In genomic region chr5:122294219-122294735, GRCm38 (mm10) we compare ENCODE assay signal across 17 mouse cellular contexts. TPM values are rescaled to one million over a fixed set of nuclear protein-coding genes. Genes with fewer than 3 reads are reported as not detected.
DNase-seq lines count a peak whose midpoint lies in the region; ATAC-seq and TF ChIP-seq lines count a peak whose summit lies in the region.
"Had no signal": no experiment of that assay in that cellular context is flagged by ENCODE, and none has a peak within 500 bp of the region (broad histone marks: within the 10 kb centered on the region; RNA-seq: fewer than 3 reads in every experiment).

No protein-coding gene starts in this region.

- 0 out of 2 replicates have a peak, but pooled peaks cover 7% of the 10 kb centered on the region for H3K9me3 ChIP-seq in forebrain, embryonic 12.5 days
- no peaks in the 10 kb centered on the region for H3K9me3 ChIP-seq in forebrain, postnatal 0 days (ENCODE audit: low read length)
- H3K9me3 ChIP-seq in liver, postnatal 0 days (ENCODE audit: low read length) = no peaks in the 10 kb centered on the region
- no peaks in the 10 kb centered on the region for H3K9me3 ChIP-seq in liver, embryonic 12.5 days (replicated peaks)
- H3K9me3 ChIP-seq in hindbrain, postnatal 0 days (ENCODE audit: low read length) = no peaks in the 10 kb centered on the region
- H3K9me3 ChIP-seq in intestine, postnatal 0 days (ENCODE audit: control insufficient read depth) = no peaks in the 10 kb centered on the region
- H3K9me3 ChIP-seq: G1E; limb, embryonic 15.5 days; megakaryocyte, embryonic 14.5 days had no signal

- H3K4me2 ChIP-seq in forebrain, embryonic 12.5 days = no peak overlapping the region
- no peak overlapping the region for H3K4me2 ChIP-seq in forebrain, postnatal 0 days (ENCODE audit: low read depth)
- no peak overlapping the region for H3K4me2 ChIP-seq in liver, postnatal 0 days (ENCODE audit: low read depth, low read length)
- no peak overlapping the region for H3K4me2 ChIP-seq in liver, embryonic 12.5 days
- no peak overlapping the region for H3K4me2 ChIP-seq in hindbrain, postnatal 0 days (ENCODE audit: low read depth, low read length)
- no peak overlapping the region for H3K4me2 ChIP-seq in intestine, postnatal 0 days (replicated peaks; ENCODE audit: low read depth)
- H3K4me2 ChIP-seq: limb, embryonic 15.5 days had no signal

- 50% methylated on average over 3 of the region's 3 CpGs for WGBS in forebrain, embryonic 12.5 days
- 56% methylated on average over 3 of the region's 3 CpGs for WGBS in forebrain, postnatal 0 days
- WGBS in liver, postnatal 0 days (ENCODE audit: insufficient replicate concordance) = 80% methylated on average over 3 of the region's 3 CpGs
- WGBS in liver, embryonic 12.5 days (ENCODE audit: insufficient replicate concordance) = 78% methylated on average over 3 of the region's 3 CpGs
- WGBS in hindbrain, postnatal 0 days = 43% methylated on average over 3 of the region's 3 CpGs
- 87% methylated on average over 3 of the region's 3 CpGs for WGBS in intestine, postnatal 0 days

- peaks cover 36% of the 10 kb centered on the region for H3K4me1 ChIP-seq in forebrain, embryonic 12.5 days
- no peaks in the 10 kb centered on the region for H3K4me1 ChIP-seq in forebrain, postnatal 0 days (ENCODE audit: insufficient read depth)
- H3K4me1 ChIP-seq in liver, postnatal 0 days (ENCODE audit: insufficient read depth) = peaks cover 34% of the 10 kb centered on the region
- peaks cover 47% of the 10 kb centered on the region for H3K4me1 ChIP-seq in liver, embryonic 12.5 days
- H3K4me1 ChIP-seq in hindbrain, postnatal 0 days (ENCODE audit: insufficient read depth, low read length) = peaks cover 9% of the 10 kb centered on the region; the same call in 1 of the 2 replicates
- H3K4me1 ChIP-seq in intestine, postnatal 0 days (replicated peaks; ENCODE audit: control insufficient read depth, insufficient read depth, low read length) = no peaks in the 10 kb centered on the region; the same call in 1 of the 2 replicates

- no peaks in the 10 kb centered on the region for H3K36me3 ChIP-seq in forebrain, embryonic 12.5 days (replicated peaks)
- H3K36me3 ChIP-seq in forebrain, postnatal 0 days (ENCODE audit: insufficient read depth) = no peaks in the 10 kb centered on the region
- no peaks in the 10 kb centered on the region; the same call in 1 of the 2 replicates for H3K36me3 ChIP-seq in liver, postnatal 0 days (replicated peaks; ENCODE audit: insufficient read depth, low read length)
- H3K36me3 ChIP-seq in liver, embryonic 12.5 days = peaks cover 9% of the 10 kb centered on the region
- H3K36me3 ChIP-seq in hindbrain, postnatal 0 days (ENCODE audit: insufficient read depth, low read length) = no peaks in the 10 kb centered on the region
- no peaks in the 10 kb centered on the region for H3K36me3 ChIP-seq in intestine, postnatal 0 days (ENCODE audit: control insufficient read depth, insufficient read depth)
- H3K36me3 ChIP-seq: limb, embryonic 15.5 days had no signal

- no peak for TF ChIP-seq CTCF in forebrain, postnatal 0 days (IDR thresholded peaks at IDR 0.05; ENCODE audit: low read depth)
- no peak for TF ChIP-seq CTCF in liver, postnatal 0 days (IDR thresholded peaks at IDR 0.05; ENCODE audit: low read depth)
- no peak for TF ChIP-seq CTCF in hindbrain, postnatal 0 days (IDR thresholded peaks at IDR 0.05; ENCODE audit: low read depth)
- TF ChIP-seq CTCF in intestine, postnatal 0 days (IDR thresholded peaks at IDR 0.05; ENCODE audit: low read depth) = no peak

- no peak overlapping the region for H3K4me3 ChIP-seq in forebrain, embryonic 12.5 days (replicated peaks)
- no peak overlapping the region for H3K4me3 ChIP-seq in forebrain, postnatal 0 days (ENCODE audit: low read depth, low read length)
- H3K4me3 ChIP-seq in liver, postnatal 0 days (ENCODE audit: low read depth, low read length) = no peak overlapping the region
- no peak overlapping the region for H3K4me3 ChIP-seq in liver, embryonic 12.5 days
- H3K4me3 ChIP-seq in hindbrain, postnatal 0 days (ENCODE audit: low read length) = no peak overlapping the region
- H3K4me3 ChIP-seq in intestine, postnatal 0 days (ENCODE audit: low read depth, low read length) = no peak overlapping the region
- H3K4me3 ChIP-seq: left cerebral cortex, adult 2 months; limb, embryonic 15.5 days; megakaryocyte, embryonic 14.5 days had no signal

- DNase-seq in forebrain, postnatal 0 days = no peak
- DNase-seq in liver, postnatal 0 days = no peak
- DNase-seq in ZHBTc4 (ENCODE audit: low read depth, low spot score) = peak; percentile 82
- DNase-seq in hindbrain, postnatal 0 days (ENCODE audit: low spot score) = no peak
- DNase-seq in right cerebral cortex, adult 18-20 months = no peak
- DNase-seq: cerebellum, adult 2 months; gastrocnemius, postnatal 10 days; kidney, adult 11 months; kidney, postnatal 36 days had no signal

- TF ChIP-seq EP300 in liver, postnatal 0 days (IDR thresholded peaks at IDR 0.05; ENCODE audit: low read depth) = no peak

- no peak for ATAC-seq in forebrain, embryonic 12.5 days (ENCODE audit: low FRiP score)
- no peak for ATAC-seq in forebrain, postnatal 0 days
- no peak for ATAC-seq in liver, postnatal 0 days
- ATAC-seq in liver, embryonic 12.5 days = no peak
- ATAC-seq in hindbrain, postnatal 0 days = no peak
- no peak for ATAC-seq in intestine, postnatal 0 days
- ATAC-seq: activated CD4-positive, CD25-positive, alpha-beta regulatory T cell, adult 4 months had no signal

- H3K9ac ChIP-seq in forebrain, embryonic 12.5 days = no peak overlapping the region
- no peak overlapping the region for H3K9ac ChIP-seq in forebrain, postnatal 0 days
- no peak overlapping the region for H3K9ac ChIP-seq in liver, postnatal 0 days (replicated peaks)
- no peak overlapping the region for H3K9ac ChIP-seq in liver, embryonic 12.5 days
- H3K9ac ChIP-seq in hindbrain, postnatal 0 days (replicated peaks; ENCODE audit: low read length) = peak overlapping the region; percentile 35; the same call in 1 of the 2 replicates
- no peak overlapping the region for H3K9ac ChIP-seq in intestine, postnatal 0 days (ENCODE audit: low read depth, low read length)
- H3K9ac ChIP-seq: limb, embryonic 15.5 days had no signal

- peak overlapping the region; percentile 62 for H3K27ac ChIP-seq in forebrain, embryonic 12.5 days
- H3K27ac ChIP-seq in forebrain, postnatal 0 days (ENCODE audit: low read depth, low read length) = no peak overlapping the region
- peak overlapping the region; percentile 90 for H3K27ac ChIP-seq in liver, postnatal 0 days (ENCODE audit: low read depth)
- H3K27ac ChIP-seq in liver, embryonic 12.5 days = no peak overlapping the region
- H3K27ac ChIP-seq in hindbrain, postnatal 0 days = no peak overlapping the region; the same call in 1 of the 2 replicates
- no peak overlapping the region for H3K27ac ChIP-seq in intestine, postnatal 0 days (ENCODE audit: low read depth, low read length)
- H3K27ac ChIP-seq: left cerebral cortex, adult 2 months; limb, embryonic 15.5 days had no signal

- H3K27me3 ChIP-seq in forebrain, embryonic 12.5 days = no peaks in the 10 kb centered on the region
- H3K27me3 ChIP-seq in forebrain, postnatal 0 days (ENCODE audit: insufficient read depth, low read length) = no peaks in the 10 kb centered on the region
- H3K27me3 ChIP-seq in liver, postnatal 0 days (ENCODE audit: insufficient read depth, low read length) = no peaks in the 10 kb centered on the region
- no peaks in the 10 kb centered on the region for H3K27me3 ChIP-seq in liver, embryonic 12.5 days (replicated peaks)
- H3K27me3 ChIP-seq in hindbrain, postnatal 0 days (ENCODE audit: insufficient read depth, low read length) = no peaks in the 10 kb centered on the region
- no peaks in the 10 kb centered on the region for H3K27me3 ChIP-seq in intestine, postnatal 0 days (replicated peaks; ENCODE audit: control insufficient read depth, insufficient read depth, low read length)
- H3K27me3 ChIP-seq: limb, embryonic 15.5 days; megakaryocyte, embryonic 14.5 days had no signal

RNA-seq across cellular contexts. Expression of gene Pptc7, which starts 10.1 kb away (rescaled TPM):
- 9.6 and 10.7 TPM in 2 replicates for polyA plus RNA-seq in forebrain, embryonic 12.5 days (2016; fragmentation: Nextera tagmentation; extraction: Ambion mirVana)
- total RNA-seq in forebrain, postnatal 0 days (2014; rRNA removed) = 14.8 and 18.3 TPM in 2 replicates
- 4.2 and 6.7 TPM in 2 replicates for polyA plus RNA-seq in forebrain, postnatal 0 days (2015; fragmentation: Nextera tagmentation; extraction: Ambion mirVana)
- polyA plus RNA-seq in liver, postnatal 0 days (2015; fragmentation: Nextera tagmentation; extraction: Ambion mirVana) = 4.4 and 5.6 TPM in 2 replicates
- polyA plus RNA-seq in liver, embryonic 12.5 days (2016; fragmentation: Nextera tagmentation; extraction: Ambion mirVana) = 6.1 and 6.8 TPM in 2 replicates
- 15.8 and 18.7 TPM in 2 replicates for total RNA-seq in hindbrain, postnatal 0 days (2014; rRNA removed)
- polyA plus RNA-seq in hindbrain, postnatal 0 days (2015; fragmentation: Nextera tagmentation; extraction: Ambion mirVana) = 6.9 and 7.2 TPM in 2 replicates
- polyA plus RNA-seq in intestine, postnatal 0 days (2015; fragmentation: Nextera tagmentation; extraction: Ambion mirVana) = 13.0 and 13.6 TPM in 2 replicates

RNA-seq across cellular contexts. Expression of gene Tctn1, which starts 30.0 kb away (rescaled TPM):
- polyA plus RNA-seq in forebrain, embryonic 12.5 days (2016; fragmentation: Nextera tagmentation; extraction: Ambion mirVana) = 4.4 and 5.5 TPM in 2 replicates
- 20.3 and 31.2 TPM in 2 replicates for total RNA-seq in forebrain, postnatal 0 days (2014; rRNA removed)
- polyA plus RNA-seq in forebrain, postnatal 0 days (2015; fragmentation: Nextera tagmentation; extraction: Ambion mirVana) = 2.9 and 4.3 TPM in 2 replicates
- 1.1 and 1.2 TPM in 2 replicates for polyA plus RNA-seq in liver, postnatal 0 days (2015; fragmentation: Nextera tagmentation; extraction: Ambion mirVana)
- polyA plus RNA-seq in liver, embryonic 12.5 days (2016; fragmentation: Nextera tagmentation; extraction: Ambion mirVana) = 1.2 and 1.7 TPM in 2 replicates
- 30.3 and 30.6 TPM in 2 replicates for total RNA-seq in hindbrain, postnatal 0 days (2014; rRNA removed)
- 6.5 TPM in 2 replicates for polyA plus RNA-seq in hindbrain, postnatal 0 days (2015; fragmentation: Nextera tagmentation; extraction: Ambion mirVana)
- polyA plus RNA-seq in intestine, postnatal 0 days (2015; fragmentation: Nextera tagmentation; extraction: Ambion mirVana) = 1.6 and 1.9 TPM in 2 replicates

RNA-seq across cellular contexts. Expression of gene Rad9b, which starts 59.8 kb away (rescaled TPM):
- polyA plus RNA-seq in forebrain, embryonic 12.5 days (2016; fragmentation: Nextera tagmentation; extraction: Ambion mirVana) = 12.7 and 15.8 TPM in 2 replicates
- total RNA-seq in forebrain, postnatal 0 days (2014; rRNA removed) = 16.4 and 20.0 TPM in 2 replicates
- polyA plus RNA-seq in forebrain, postnatal 0 days (2015; fragmentation: Nextera tagmentation; extraction: Ambion mirVana) = 14.1 and 14.6 TPM in 2 replicates
- 2.7 and 3.0 TPM in 2 replicates for polyA plus RNA-seq in liver, postnatal 0 days (2015; fragmentation: Nextera tagmentation; extraction: Ambion mirVana)
- polyA plus RNA-seq in liver, embryonic 12.5 days (2016; fragmentation: Nextera tagmentation; extraction: Ambion mirVana) = 4.7 and 6.1 TPM in 2 replicates
- total RNA-seq in hindbrain, postnatal 0 days (2014; rRNA removed) = 5.1 and 8.3 TPM in 2 replicates
- 14.0 and 15.0 TPM in 2 replicates for polyA plus RNA-seq in hindbrain, postnatal 0 days (2015; fragmentation: Nextera tagmentation; extraction: Ambion mirVana)
- 4.6 and 4.9 TPM in 2 replicates for polyA plus RNA-seq in intestine, postnatal 0 days (2015; fragmentation: Nextera tagmentation; extraction: Ambion mirVana)

RNA-seq across cellular contexts. Expression of gene Vps29, which starts 59.9 kb away (rescaled TPM):
- 174 and 186 TPM in 2 replicates for polyA plus RNA-seq in forebrain, embryonic 12.5 days (2016; fragmentation: Nextera tagmentation; extraction: Ambion mirVana)
- 142 and 157 TPM in 2 replicates for total RNA-seq in forebrain, postnatal 0 days (2014; rRNA removed)
- polyA plus RNA-seq in forebrain, postnatal 0 days (2015; fragmentation: Nextera tagmentation; extraction: Ambion mirVana) = 364 and 391 TPM in 2 replicates
- 93.1 and 104 TPM in 2 replicates for polyA plus RNA-seq in liver, postnatal 0 days (2015; fragmentation: Nextera tagmentation; extraction: Ambion mirVana)
- 133 and 137 TPM in 2 replicates for polyA plus RNA-seq in liver, embryonic 12.5 days (2016; fragmentation: Nextera tagmentation; extraction: Ambion mirVana)
- total RNA-seq in hindbrain, postnatal 0 days (2014; rRNA removed) = 90.5 and 111 TPM in 2 replicates
- polyA plus RNA-seq in hindbrain, postnatal 0 days (2015; fragmentation: Nextera tagmentation; extraction: Ambion mirVana) = 344 and 353 TPM in 2 replicates
- 333 and 338 TPM in 2 replicates for polyA plus RNA-seq in intestine, postnatal 0 days (2015; fragmentation: Nextera tagmentation; extraction: Ambion mirVana)

Comparison
In these comparisons a context has a peak if more than half of its experiments do, and no peak if none do; other contexts are left out.
1. H3K27ac ChIP-seq: peak in forebrain, embryonic 12.5 days (single experiment) and liver, postnatal 0 days (single experiment); none in forebrain, postnatal 0 days (single experiment), liver, embryonic 12.5 days (single experiment), hindbrain, postnatal 0 days (single experiment) and intestine, postnatal 0 days (single experiment).